In the genomic region with DNA sequence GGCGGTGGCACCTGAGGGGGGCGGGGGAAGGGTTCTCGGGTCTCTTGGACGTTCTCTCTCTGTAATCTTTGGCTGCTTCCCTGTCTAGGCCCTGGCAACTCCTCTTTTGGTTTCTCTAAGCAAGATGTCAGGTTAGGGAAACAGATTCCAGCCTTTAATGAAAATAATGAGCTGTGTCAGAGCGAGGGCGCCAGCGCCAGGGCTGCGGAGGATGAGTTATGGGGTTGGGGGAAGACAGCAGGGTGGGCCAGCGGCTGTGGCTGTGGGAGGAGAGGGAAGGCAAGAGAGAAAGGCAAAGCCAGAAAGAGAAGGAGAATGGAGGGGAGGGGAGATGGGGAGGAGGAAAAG, we compare ENCODE assay signal across 8 mouse cellular contexts.
DNase-seq lines count a peak whose midpoint lies in the region; ATAC-seq and TF ChIP-seq lines count a peak whose summit lies in the region.

No protein-coding gene starts in this region.

- no peak overlapping the region for H3ac ChIP-seq in myocyte (ENCODE audit: control insufficient read depth, insufficient read length)

- no peaks in the 10 kb centered on the region for H3K79me2 ChIP-seq in myocyte (ENCODE audit: control insufficient read depth, insufficient read depth)

- H3K27ac ChIP-seq in hindbrain, embryonic 10.5 days, result peak overlapping the region; percentile 69
- peak overlapping the region; percentile 65; the same call in 1 of the 2 replicates for H3K27ac ChIP-seq in liver, embryonic 11.5 days (ENCODE audit: low read depth, low read length)

- DNase-seq in urinary bladder, postnatal 14 days (ENCODE audit: low spot score), result peak; percentile 49
- no peak for DNase-seq in urinary bladder, postnatal 25 days (ENCODE audit: low spot score)
- no peak for DNase-seq in hindbrain, embryonic 10.5 days (ENCODE audit: low spot score)
- no peak for DNase-seq in liver, embryonic 11.5 days (ENCODE audit: low spot score)
- no peak for DNase-seq in layer of hippocampus, adult 9-10 months (ENCODE audit: low spot score)
- DNase-seq in adrenal gland, postnatal 10 days, result no peak
- no peak for DNase-seq in frontal cortex, postnatal 10 days (ENCODE audit: low spot score in 2 of 2)

- ATAC-seq in liver, embryonic 11.5 days (replicated peaks; ENCODE audit: low FRiP score), result 0 out of 2 replicates have a peak, but pooled peaks have one; percentile 12

- peaks cover 8% of the 10 kb centered on the region; the same call in 1 of the 2 replicates for H3K27me3 ChIP-seq in hindbrain, embryonic 10.5 days (ENCODE audit: insufficient read depth, poor library complexity, severe bottlenecking)
- H3K27me3 ChIP-seq in liver, embryonic 11.5 days (replicated peaks; ENCODE audit: control insufficient read depth, insufficient read depth, low read length), result peaks cover 30% of the 10 kb centered on the region
- H3K27me3 ChIP-seq in myocyte (ENCODE audit: control insufficient read depth, insufficient read depth, insufficient read length), result peaks cover 65% of the 10 kb centered on the region

- no peak overlapping the region for H3K9ac ChIP-seq in liver, embryonic 11.5 days (ENCODE audit: low read depth, low read length)

- WGBS in hindbrain, embryonic 10.5 days, result 26% methylated on average over 9 of the region's 9 CpGs
- WGBS in liver, embryonic 11.5 days, result 22% methylated on average over 9 of the region's 9 CpGs

- peaks cover 33% of the 10 kb centered on the region for H3K4me1 ChIP-seq in hindbrain, embryonic 10.5 days (replicated peaks)
- H3K4me1 ChIP-seq in liver, embryonic 11.5 days (replicated peaks; ENCODE audit: control insufficient read depth, insufficient read depth, low read length), result peaks cover 8% of the 10 kb centered on the region

- H3K36me3 ChIP-seq in hindbrain, embryonic 10.5 days, result no peaks in the 10 kb centered on the region
- H3K36me3 ChIP-seq in liver, embryonic 11.5 days (ENCODE audit: control insufficient read depth, insufficient read depth, low read length), result no peaks in the 10 kb centered on the region
- no peaks in the 10 kb centered on the region for H3K36me3 ChIP-seq in myocyte (ENCODE audit: control insufficient read depth, insufficient read depth)

- peak overlapping the region; percentile 33 for H3K4me3 ChIP-seq in hindbrain, embryonic 10.5 days
- peak overlapping the region; percentile 26; the same call in 1 of the 2 replicates for H3K4me3 ChIP-seq in liver, embryonic 11.5 days (ENCODE audit: low read depth, low read length)
- no peak overlapping the region for H3K4me3 ChIP-seq in myocyte

- no peak for TF ChIP-seq POLR2A in myocyte (IDR thresholded peaks at IDR 0.05; ENCODE audit: insufficient read length, low read depth)

- peak overlapping the region; percentile 45 for H3K4me2 ChIP-seq in liver, embryonic 11.5 days
- H3K4me2 ChIP-seq in myocyte (ENCODE audit: low read depth), result peak overlapping the region; percentile 56

- no peaks in the 10 kb centered on the region for H3K9me3 ChIP-seq in hindbrain, embryonic 10.5 days
- no peaks in the 10 kb centered on the region for H3K9me3 ChIP-seq in liver, embryonic 11.5 days (ENCODE audit: control insufficient read depth, low read length)

TF ChIP-seq in myocyte, 11 proteins besides CTCF, POLR2A, EP300 and RAD21:
- TF ChIP-seq MYOG (IDR thresholded peaks at IDR 0.05; ENCODE audit: control insufficient read depth in 1 of 3, insufficient read depth in 1 of 3, insufficient read length in 2 of 3, low read depth in 2 of 3), result no peak
- no peak for TF ChIP-seq MYOD1 (IDR thresholded peaks at IDR 0.05; ENCODE audit: control insufficient read depth in 1 of 3, insufficient read length in 2 of 3, low read depth in 2 of 3)
- no peak for TF ChIP-seq USF1 (IDR thresholded peaks at IDR 0.05; ENCODE audit: low read depth)
- TF ChIP-seq REST (IDR thresholded peaks at IDR 0.05; ENCODE audit: insufficient read depth, insufficient read length), result no peak
- no peak for TF ChIP-seq MAX (IDR thresholded peaks at IDR 0.05; ENCODE audit: low read depth)
- TF ChIP-seq TCF3 (IDR thresholded peaks at IDR 0.05; ENCODE audit: insufficient read length, low read depth), result no peak
- TF ChIP-seq TCF12 (IDR thresholded peaks at IDR 0.05; ENCODE audit: insufficient read depth, poor library complexity, severe bottlenecking), result no peak
- TF ChIP-seq CEBPB (IDR thresholded peaks at IDR 0.05; ENCODE audit: insufficient read depth, poor library complexity, severe bottlenecking), result no peak
- no peak for TF ChIP-seq POLR2AphosphoS2 (IDR thresholded peaks at IDR 0.05; ENCODE audit: insufficient read length, low read depth)
- no peak for TF ChIP-seq SRF (IDR thresholded peaks at IDR 0.05; ENCODE audit: control insufficient read depth, insufficient read length, low read depth)
- TF ChIP-seq E2F4 (IDR thresholded peaks at IDR 0.05; ENCODE audit: insufficient read depth), result no peak
